Mouse (Mus musculus) gastrocnemius, postnatal 4 days (tissue): ENCODE results near the gene Pmis2. TPM values are rescaled to one million over a fixed set of nuclear protein-coding genes. Genes with fewer than 3 reads are reported as not detected.

Experiments
- DNase-seq, 2 experiments: peaks; one replicate each; pipeline ENCODE4 v3.0.0; 2021 to 2022; ENCODE audit warnings: low spot score in 2 of 2, mixed read lengths in 2 of 2
- total RNA-seq, 2 experiments: library from RNA; stranded (reverse); gene quantifications; 2 replicates each; pipeline ENCODE4 v1.2.3; 2021

The Pmis2 gene
- total RNA-seq, 2 experiments from 2014 or later: not detected

DNA sequence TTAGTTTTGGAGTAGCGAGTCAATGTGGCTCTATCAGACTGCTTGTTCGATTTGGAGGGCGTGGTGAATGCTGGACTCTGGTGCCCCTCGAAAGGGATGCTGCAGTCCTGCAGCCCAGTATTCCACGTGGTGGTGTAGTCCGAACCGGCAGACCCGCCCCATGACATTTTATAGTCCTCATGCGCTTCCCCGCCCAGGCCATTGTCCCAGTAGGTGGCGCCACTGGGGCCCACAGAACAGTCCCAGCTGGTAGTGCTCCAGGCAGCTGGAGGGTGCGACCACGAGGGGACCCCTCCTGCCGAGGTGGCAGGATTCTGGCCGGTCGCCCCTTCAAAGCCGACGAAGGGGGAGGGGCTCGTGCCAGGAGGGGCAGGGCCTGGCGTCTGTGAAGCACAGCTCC, 36.8 kb downstream of the Pmis2 start:
- peak in 1 of 2 experiments; percentile 53 for DNase-seq

- DNase-seq: no peak
These were observed 37.5 kb downstream of the Pmis2 start for GRCm38 (mm10) chr7:30633762-30634412.

DNA sequence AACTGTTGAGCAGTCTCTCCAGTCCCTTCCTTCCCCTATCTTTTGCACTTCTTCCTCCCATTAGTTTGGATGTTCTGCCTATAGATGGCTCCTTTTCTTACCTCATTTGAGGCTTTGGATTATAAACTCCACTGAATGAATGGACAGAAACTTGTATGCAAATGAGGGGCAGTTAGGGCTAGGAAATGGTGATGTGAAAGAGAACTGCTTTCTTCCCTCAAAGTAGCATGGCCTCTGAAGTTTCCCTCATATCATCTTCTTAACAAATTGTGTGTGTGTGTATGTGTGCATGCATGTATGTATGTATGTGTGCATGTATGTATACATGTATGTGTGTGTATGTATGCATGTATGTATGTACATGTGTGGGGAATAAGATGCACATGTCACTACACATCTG, 42.4 kb downstream of the Pmis2 start:
- no peak for DNase-seq

GRCm38 (mm10) chr7:30626647-30627046, 44.8 kb downstream of the Pmis2 start:
- no peak for DNase-seq

GRCm38 (mm10) chr7:30625530-30626384, 45.6 kb downstream of the Pmis2 start, which contains the start of gene Cox6b1:
Gene Cox6b1, minus strand, starts transcription at chr7:30626151.
- DNase-seq: peak; percentile 74 to 85

Other genes starting within 250 kb of the Pmis2 start
- gene Nfkbid, start 249.9 kb downstream of the Pmis2 start, total RNA-seq: under 1 TPM; 0.56 to 0.67 TPM
- 1 to 10 TPM; 3.5 to 4.2 TPM for gene Aplp1, start 226.1 kb downstream of the Pmis2 start, total RNA-seq
- gene Kirrel2, start 213.9 kb downstream of the Pmis2 start, total RNA-seq: under 1 TPM; 0.39 to 0.93 TPM
- gene Nphs1, start 213.3 kb downstream of the Pmis2 start, total RNA-seq: not detected
- gene Prodh2, start 178.0 kb downstream of the Pmis2 start, total RNA-seq: under 1 TPM in 1 of 2 experiments, not detected in 1; 0.44 TPM
- gene Arhgap33, start 136.5 kb downstream of the Pmis2 start, total RNA-seq: 1 to 10 TPM; 9.6 to 9.8 TPM
- 100 to 1,000 TPM; 182 to 186 TPM for gene Hspb6, start 119.4 kb downstream of the Pmis2 start, total RNA-seq
- gene Proser3, start 119.3 kb downstream of the Pmis2 start, total RNA-seq: 10 to 100 TPM; 10.1 to 10.4 TPM
- 10 to 100 TPM; 17.3 to 18.6 TPM for gene Lin37, start 111.8 kb downstream of the Pmis2 start, total RNA-seq
- gene U2af1l4, start 108.3 kb downstream of the Pmis2 start, total RNA-seq: 10 to 100 TPM; 55.6 to 62.4 TPM
- 1 to 10 TPM; 2.6 to 2.9 TPM for gene Gm49396, start 108.3 kb downstream of the Pmis2 start, total RNA-seq
- 100 to 1,000 TPM in 1 of 2 experiments, 10 to 100 TPM in 1; 87.0 to 103 TPM for gene Psenen, start 108.0 kb downstream of the Pmis2 start, total RNA-seq
- gene Igflr1, start 106.2 kb downstream of the Pmis2 start, total RNA-seq: 1 to 10 TPM; 1.5 to 1.7 TPM
- 10 to 100 TPM; 34.0 to 34.2 TPM for gene Kmt2b, start 82.9 kb downstream of the Pmis2 start, total RNA-seq
- gene Zbtb32, start 72.7 kb downstream of the Pmis2 start, total RNA-seq: not detected
- gene Upk1a, start 58.8 kb downstream of the Pmis2 start, total RNA-seq: under 1 TPM; 0.32 to 0.67 TPM
- gene Cox6b1, start 45.5 kb downstream of the Pmis2 start, total RNA-seq: 1,000 to 10,000 TPM; 1,025 to 1,032 TPM
- not detected for gene Etv2, start 35.8 kb downstream of the Pmis2 start, total RNA-seq
- 10 to 100 TPM; 54.6 to 56.2 TPM for gene Rbm42, start 21.3 kb downstream of the Pmis2 start, total RNA-seq
- 10 to 100 TPM in 1 of 2 experiments, 1 to 10 TPM in 1; 7.1 to 10.4 TPM for gene Haus5, start 6.6 kb downstream of the Pmis2 start, total RNA-seq
- not detected for gene 2200002J24Rik, start 27.3 kb upstream of the Pmis2 start, total RNA-seq
- not detected for gene Atp4a, start 40.6 kb upstream of the Pmis2 start, total RNA-seq
- 100 to 1,000 TPM; 144 to 145 TPM for gene Tmem147, start 57.9 kb upstream of the Pmis2 start, total RNA-seq
- not detected for gene Gapdhs, start 72.1 kb upstream of the Pmis2 start, total RNA-seq
- 1 to 10 TPM; 4.1 to 4.6 TPM for gene Sbsn, start 79.9 kb upstream of the Pmis2 start, total RNA-seq
- 1 to 10 TPM in 1 of 2 experiments, under 1 TPM in 1; 0.86 to 1.2 TPM for gene Dmkn, start 92.2 kb upstream of the Pmis2 start, total RNA-seq
- gene Krtdap, start 116.3 kb upstream of the Pmis2 start, total RNA-seq: 10 to 100 TPM; 13.2 to 13.9 TPM
- gene Ffar2, start 152.2 kb upstream of the Pmis2 start, total RNA-seq: 1 to 10 TPM; 1.8 to 2.5 TPM
- gene Ffar3, start 184.6 kb upstream of the Pmis2 start, total RNA-seq: not detected
- not detected for gene Ffar1, start 190.0 kb upstream of the Pmis2 start, total RNA-seq
- gene Cd22, start 208.7 kb upstream of the Pmis2 start, total RNA-seq: under 1 TPM; 0.54 to 0.81 TPM
- gene Mag, start 243.3 kb upstream of the Pmis2 start, total RNA-seq: 10 to 100 TPM; 11.8 to 12.3 TPM